Mouse (Mus musculus) right cerebral cortex, postnatal 36 days (tissue): ENCODE results near the gene Ano9.
A peak's percentile ranks its signal among the peaks of the same experiment; 100 is the strongest.

Experiments
- DNase-seq, 2 experiments: peaks; one replicate each; pipeline ENCODE4 v3.0.0; 2022; ENCODE audit warnings: low spot score in 2 of 2, mixed read lengths in 1 of 2

Gene Ano9

DNA sequence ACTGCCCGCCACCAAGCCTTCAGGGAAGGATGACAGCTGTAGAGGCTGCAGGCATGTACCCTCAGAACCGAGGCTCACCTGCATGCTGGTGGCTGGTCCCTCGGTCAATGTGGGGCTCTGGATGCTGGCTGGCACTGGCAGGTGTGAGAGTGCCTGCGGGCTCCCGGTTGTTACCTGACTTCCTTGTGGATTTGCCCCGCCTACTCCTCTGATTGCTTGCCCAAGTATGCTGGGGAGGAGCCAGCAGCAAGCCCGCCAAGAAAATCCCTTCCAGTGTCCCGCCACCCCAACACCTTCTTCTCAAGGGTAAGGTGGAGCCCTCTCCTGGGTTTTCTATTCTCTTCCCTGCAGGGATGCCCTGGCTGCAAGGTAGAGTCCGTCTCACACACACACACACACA lies at the start of gene Ano9:
Ano9 (minus strand) TSS at position 171 of the 400 bp plus-strand sequence.
- DNase-seq: no peak

- no peak for DNase-seq
Measured at GRCm38 (mm10) chr7:141164850-141165249, 47.2 kb upstream of the Ano9 start.

GRCm38 (mm10) chr7:141164397-141164796 lies 46.8 kb upstream of the Ano9 start:
- no peak for DNase-seq

DNA sequence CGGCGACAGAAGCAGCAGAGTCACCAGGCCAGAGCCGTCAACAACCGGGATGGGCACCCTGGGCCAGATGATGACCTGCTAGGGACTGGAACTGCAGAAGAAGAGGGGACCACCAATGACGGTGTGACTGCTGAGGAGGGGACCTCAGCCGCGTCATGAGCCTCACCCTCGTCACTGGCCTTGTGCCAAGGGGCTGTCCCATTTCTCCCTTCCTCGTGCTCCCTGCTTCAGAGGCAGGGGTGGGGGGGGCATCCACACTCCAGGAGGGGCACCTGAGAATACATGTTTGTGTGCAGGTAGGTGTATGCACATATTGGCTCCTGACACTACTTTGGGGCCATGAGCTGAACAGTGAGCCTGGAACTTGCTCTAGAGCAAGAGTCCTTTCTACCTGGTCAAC lies 37.8 kb upstream of the Ano9 start:
- DNase-seq: no peak

GRCm38 (mm10) chr7:141148639-141149038 lies 31.0 kb upstream of the Ano9 start:
- DNase-seq: no peak

DNA sequence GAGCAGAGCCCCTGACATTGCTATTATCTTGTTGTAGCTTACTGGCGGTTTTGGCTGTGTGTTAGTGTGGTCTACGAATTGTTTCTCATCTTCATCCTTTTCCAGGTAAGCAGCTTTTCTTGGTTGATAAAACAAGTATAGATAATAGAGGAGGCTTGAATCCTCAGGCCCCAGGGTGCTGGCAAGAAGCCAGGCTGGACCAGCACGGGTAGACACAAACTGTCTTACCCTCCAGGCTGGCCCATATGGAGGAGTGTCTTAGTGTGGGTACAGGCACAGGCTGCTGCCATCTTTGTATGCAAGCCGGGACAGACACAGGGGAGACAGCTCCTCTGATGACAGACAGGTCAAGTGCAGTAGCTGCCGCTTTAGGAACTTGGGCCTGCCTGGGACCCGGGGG lies 29.4 kb upstream of the Ano9 start:
- DNase-seq: no peak

- DNase-seq: no peak
Measured at GRCm38 (mm10) chr7:141146043-141146595, 28.5 kb upstream of the Ano9 start.

GRCm38 (mm10) chr7:141145403-141145802 lies 27.8 kb upstream of the Ano9 start:
- no peak for DNase-seq

GRCm38 (mm10) chr7:141144650-141145049 lies 27.0 kb upstream of the Ano9 start:
- no peak for DNase-seq

- DNase-seq: no peak
Measured at GRCm38 (mm10) chr7:141143861-141144260, 26.3 kb upstream of the Ano9 start.

GRCm38 (mm10) chr7:141143112-141143511 lies 25.5 kb upstream of the Ano9 start:
- DNase-seq: no peak

DNA sequence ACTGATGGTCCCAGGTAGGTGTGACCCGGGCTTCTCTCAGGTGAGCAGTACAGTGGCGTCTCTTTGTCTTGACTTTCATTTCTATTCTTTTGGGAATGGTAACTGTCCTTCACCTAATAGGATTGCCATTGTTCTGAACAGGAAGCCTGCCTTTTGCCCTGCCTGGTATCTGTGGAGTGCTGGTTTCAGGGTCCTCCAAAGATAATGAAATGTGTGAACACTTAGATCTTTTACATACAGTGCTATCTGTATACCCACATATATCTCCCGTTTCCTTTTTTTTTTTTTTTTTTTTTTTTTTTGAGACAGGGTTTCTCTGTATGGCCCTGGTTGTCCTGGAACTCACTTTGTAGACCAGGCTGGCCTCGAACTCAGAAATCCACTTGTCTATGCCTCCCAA lies 23.7 kb upstream of the Ano9 start:
- no peak for DNase-seq

GRCm38 (mm10) chr7:141131904-141132755 lies 14.5 kb upstream of the Ano9 start:
- DNase-seq: no peak

- peak; percentile 89 to 91 for DNase-seq
Measured at GRCm38 (mm10) chr7:141131024-141131820, 13.6 kb upstream of the Ano9 start.

DNA sequence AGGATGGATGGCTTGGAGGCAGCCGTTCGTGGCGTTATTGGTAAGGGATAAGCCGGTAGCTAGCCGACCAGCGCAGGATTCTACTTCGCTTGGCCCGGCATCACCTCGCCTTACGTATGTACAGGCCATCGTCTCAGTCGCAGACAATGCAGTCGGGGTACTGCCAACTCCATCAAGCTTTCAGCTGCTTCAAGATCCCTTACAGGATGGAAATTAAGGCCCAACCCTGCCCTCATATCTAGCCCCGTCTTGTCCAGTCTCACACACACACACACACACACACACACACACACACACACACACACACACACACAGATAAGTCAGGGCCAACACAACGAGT lies 5.9 kb upstream of the Ano9 start:
- DNase-seq: no peak

DNA sequence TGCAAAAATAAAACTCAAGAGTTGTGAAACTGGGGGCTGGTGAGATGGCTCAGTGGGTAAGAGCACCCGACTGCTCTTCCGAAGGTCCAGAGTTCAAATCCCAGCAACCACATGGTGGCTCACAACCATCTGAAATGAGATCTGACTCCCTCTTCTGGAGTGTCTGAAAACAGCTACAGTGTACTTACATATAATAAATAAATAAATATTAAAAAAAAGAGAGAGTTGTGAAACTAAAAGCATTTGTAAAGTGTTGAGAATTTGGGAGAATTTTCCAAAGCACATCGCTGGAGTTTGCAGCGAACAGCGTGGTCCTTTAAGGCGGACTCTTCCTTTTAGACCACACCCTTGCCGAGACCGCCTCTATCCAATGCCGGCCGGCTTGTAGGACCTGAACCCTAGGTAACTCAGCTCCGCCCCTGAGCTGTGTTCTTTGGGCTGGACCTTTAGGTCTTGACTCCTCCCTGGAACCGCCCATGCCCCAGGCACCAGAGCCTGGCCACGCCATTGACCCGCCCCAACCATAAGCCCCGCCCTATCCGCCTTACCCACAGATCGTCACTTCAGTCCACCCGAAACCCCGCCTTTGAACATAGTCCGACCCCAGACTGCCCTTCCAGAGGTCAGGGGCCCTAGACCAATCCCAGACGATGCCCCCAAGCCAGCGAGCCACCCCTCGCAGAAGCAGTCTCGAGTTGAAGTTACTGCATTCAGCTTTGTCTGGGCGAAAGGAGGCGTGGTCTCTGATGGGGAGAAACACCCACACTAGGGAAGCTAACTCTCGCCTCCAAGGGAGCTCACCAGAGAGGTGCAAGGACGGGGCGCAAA lies 5.3 kb upstream of the Ano9 start:
- DNase-seq: peak; percentile 81 to 86

DNA sequence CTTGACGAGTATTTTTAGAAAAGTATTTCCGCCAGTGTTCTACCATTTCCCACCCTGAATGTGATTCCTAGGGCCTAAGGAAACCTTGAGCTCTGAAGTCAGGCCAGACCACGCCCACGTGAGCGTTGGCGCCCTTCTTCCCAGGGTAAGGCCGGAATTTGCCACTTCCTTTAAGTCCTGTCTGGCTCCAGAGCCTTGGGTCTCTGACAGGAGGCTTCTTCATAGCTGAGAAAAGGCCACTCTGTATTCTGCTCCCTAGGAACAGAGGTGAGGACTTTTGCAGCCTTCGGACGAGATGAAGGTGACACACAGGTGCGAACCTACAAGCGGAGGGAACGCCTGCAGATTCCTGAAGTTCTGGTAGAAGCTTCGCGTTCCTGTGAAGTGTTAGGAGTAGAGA lies 4.6 kb upstream of the Ano9 start, which contains the start of gene Ptdss2:
Ptdss2 (plus strand) TSS at position 138 of the 400 bp plus-strand sequence.
- no peak for DNase-seq

GRCm38 (mm10) chr7:141121051-141121531 lies 3.5 kb upstream of the Ano9 start:
- DNase-seq: no peak

GRCm38 (mm10) chr7:141120605-141121004 lies 3.0 kb upstream of the Ano9 start:
- DNase-seq: no peak

DNA sequence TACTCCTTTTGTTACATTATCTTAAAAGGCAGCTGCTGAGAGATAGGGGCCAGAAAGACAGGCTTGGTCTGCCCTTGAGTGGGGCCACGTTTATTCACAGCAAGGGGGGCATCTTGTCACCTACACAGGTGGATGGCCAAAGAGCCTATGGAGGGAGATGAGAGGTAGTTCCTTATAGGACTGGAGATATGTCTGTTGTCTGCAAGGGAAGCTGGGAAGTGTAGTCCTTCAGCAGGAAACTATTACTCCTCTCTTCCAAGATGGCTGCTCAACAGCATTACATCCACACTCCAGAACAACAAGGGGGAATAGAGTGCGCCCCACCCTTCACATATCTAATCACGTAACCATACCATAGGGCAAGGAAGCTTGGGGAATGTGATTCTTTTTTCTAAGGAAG lies 1.9 kb upstream of the Ano9 start:
- no peak for DNase-seq

GRCm38 (mm10) chr7:141115874-141116273 lies 1.7 kb downstream of the Ano9 start:
- DNase-seq: no peak

GRCm38 (mm10) chr7:141103161-141103560 lies 14.4 kb downstream of the Ano9 start:
- no peak for DNase-seq
